Mouse (Mus musculus) heart, adult 2 months (tissue): ENCODE data around the gene Olfr368.

Source experiments
- CTCF ChIP-seq: fragments of 200-600 bp; IDR thresholded peaks from 2 replicates; pipeline ENCODE4 v1.8.1; 2022; ENCODE audit warnings: antibody characterized with exemption, mild to moderate bottlenecking, moderate library complexity
- POLR2A ChIP-seq: fragments of 200-500 bp; IDR thresholded peaks from 2 replicates; pipeline ENCODE4 v1.6.1; 2011; ENCODE audit warnings: mild to moderate bottlenecking, low read depth, low read length, control low read depth; ENCODE audit not compliant: insufficient read depth

- TF ChIP-seq POLR2A (no peak), CTCF (no peak)
These were observed 33.6 kb downstream of the Olfr368 start for GRCm38 (mm10) chr2:37359908-37360307.
